Mouse (Mus musculus): Measurements from ENCODE around the gene Chid1. TPM values are rescaled to one million over a fixed set of nuclear protein-coding genes. Genes with fewer than 3 reads are reported as not detected.

Gene Chid1
- 21.2 TPM for polyA plus RNA-seq (2017; shearing (Covaris generic))

GRCm38 (mm10) chr7:141539556-141540311 is at the start of gene Chid1:
Chid1 (minus strand) TSS chr7:141539857.

GRCm38 (mm10) chr7:141561682-141562391 is 22.2 kb upstream of the Chid1 start, which contains the start of gene Ap2a2:
Ap2a2 (plus strand) TSS chr7:141562173.

GRCm38 (mm10) chr7:141475011-141475804 is 64.4 kb downstream of the Chid1 start, which contains the start of the genes Polr2l and Tspan4:
Polr2l (minus strand) TSS chr7:141475132.
Tspan4 (plus strand) TSS chr7:141475240.

GRCm38 (mm10) chr7:141467230-141468030 is 72.2 kb downstream of the Chid1 start, which contains the start of gene Cd151:
Cd151 (plus strand) TSS chr7:141467392.

GRCm38 (mm10) chr7:141460391-141461113 is 79.1 kb downstream of the Chid1 start, which contains the start of gene Cracr2b:
Cracr2b (plus strand) TSS chr7:141461094.

GRCm38 (mm10) chr7:141454967-141455551 is 84.6 kb downstream of the Chid1 start, which contains the start of gene Pnpla2:
Pnpla2 (plus strand) TSS chr7:141455198.

GRCm38 (mm10) chr7:141447110-141447991 is 92.3 kb downstream of the Chid1 start, which contains the start of gene Rplp2:
Rplp2 (plus strand) TSS chr7:141447370.

GRCm38 (mm10) chr7:141443828-141444237 is 95.8 kb downstream of the Chid1 start, which contains the start of gene Pidd1:
Pidd1 (minus strand) TSS chr7:141444025.

Other genes starting within 250 kb of the Chid1 start
- not detected for gene Drd4, start 247.9 kb downstream of the Chid1 start, polyA plus RNA-seq (2017; shearing (Covaris generic))
- 15.6 TPM for gene Deaf1, start 212.2 kb downstream of the Chid1 start, polyA plus RNA-seq (2017; shearing (Covaris generic))
- gene Tmem80, start 212.1 kb downstream of the Chid1 start, polyA plus RNA-seq (2017; shearing (Covaris generic)): 48.1 TPM
- gene Eps8l2, start 201.0 kb downstream of the Chid1 start, polyA plus RNA-seq (2017; shearing (Covaris generic)): not detected
- gene Taldo1, start 147.7 kb downstream of the Chid1 start, polyA plus RNA-seq (2017; shearing (Covaris generic)): 372 TPM
- 91.0 TPM for gene Gatd1, start 125.7 kb downstream of the Chid1 start, polyA plus RNA-seq (2017; shearing (Covaris generic))
- gene Cend1, start 110.4 kb downstream of the Chid1 start, polyA plus RNA-seq (2017; shearing (Covaris generic)): 0.27 TPM
- gene Slc25a22, start 102.0 kb downstream of the Chid1 start, polyA plus RNA-seq (2017; shearing (Covaris generic)): 87.4 TPM
- 16.1 TPM for gene Pidd1, start 95.8 kb downstream of the Chid1 start, polyA plus RNA-seq (2017; shearing (Covaris generic))
- 2,295 TPM for gene Rplp2, start 92.5 kb downstream of the Chid1 start, polyA plus RNA-seq (2017; shearing (Covaris generic))
- gene Pnpla2, start 84.7 kb downstream of the Chid1 start, polyA plus RNA-seq (2017; shearing (Covaris generic)): 109 TPM
- gene Cracr2b, start 78.8 kb downstream of the Chid1 start, polyA plus RNA-seq (2017; shearing (Covaris generic)): not detected
- gene Cd151, start 72.5 kb downstream of the Chid1 start, polyA plus RNA-seq (2017; shearing (Covaris generic)): 8.3 TPM
- gene Polr2l, start 64.7 kb downstream of the Chid1 start, polyA plus RNA-seq (2017; shearing (Covaris generic)): 43.2 TPM
- gene Tspan4, start 64.6 kb downstream of the Chid1 start, polyA plus RNA-seq (2017; shearing (Covaris generic)): 1.9 TPM
- 15.8 TPM for gene Ap2a2, start 22.3 kb upstream of the Chid1 start, polyA plus RNA-seq (2017; shearing (Covaris generic))
- 0.12 TPM for gene Muc6, start 115.5 kb upstream of the Chid1 start, polyA plus RNA-seq (2017; shearing (Covaris generic))
- gene Muc2, start 150.5 kb upstream of the Chid1 start, polyA plus RNA-seq (2017; shearing (Covaris generic)): not detected
- not detected for gene Muc5ac, start 249.1 kb upstream of the Chid1 start, polyA plus RNA-seq (2017; shearing (Covaris generic))

Data from CD4-positive, CD25-positive, alpha-beta regulatory T cell, adult 9 weeks (primary cell).